Mouse (Mus musculus): ENCODE measurements around the gene Olfr694. TPM values are rescaled to one million over a fixed set of nuclear protein-coding genes. Genes with fewer than 3 reads are reported as not detected.

Gene Olfr694
- polyA plus RNA-seq, 1 experiment from 2014 or later, result not detected

DNA sequence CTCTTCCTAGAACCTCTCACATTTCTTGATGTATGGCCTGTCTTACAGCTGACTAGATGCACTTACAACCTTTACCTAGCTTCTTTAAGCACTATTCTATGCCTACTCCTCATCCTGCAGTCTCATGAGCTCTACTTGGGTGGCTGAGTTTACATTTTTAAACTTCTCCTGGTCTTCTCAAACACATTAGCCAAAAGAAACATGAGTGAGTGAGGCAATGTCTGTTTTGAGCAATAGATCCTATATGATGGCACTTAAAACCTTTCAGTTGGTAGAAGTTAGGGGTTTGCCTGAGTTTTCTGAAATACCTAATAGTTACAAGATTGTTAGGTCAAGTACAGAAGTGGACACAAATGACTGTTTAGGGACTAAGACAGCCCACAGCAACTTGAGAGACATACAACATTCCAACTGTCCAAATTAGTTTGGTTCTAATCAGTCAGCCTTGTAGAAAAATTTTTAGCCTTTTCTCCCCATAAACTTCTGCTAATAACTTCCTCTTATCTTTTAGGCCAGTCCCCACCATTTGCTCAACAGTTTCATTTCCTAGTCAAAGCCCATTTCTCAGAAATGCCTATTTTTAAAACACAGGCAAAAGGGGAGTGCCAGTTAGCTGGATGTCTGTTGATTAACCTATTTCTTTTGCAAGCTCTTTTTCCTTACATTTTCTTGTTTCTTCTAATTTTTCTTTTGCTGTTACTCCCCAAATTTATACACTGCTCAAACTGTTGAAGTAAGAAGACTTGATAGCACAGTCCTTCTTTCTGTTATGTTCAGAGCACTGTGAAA, 39.9 kb downstream of the Olfr694 start:
- Histone ChIP-seq H3K9me3 (peaks cover 7% of the 10 kb centered on the region; the same call in 1 of the 2 replicates), H3K4me2 (no peak overlapping the region), H3K4me1 (no peaks in the 10 kb centered on the region), H3K4me3 (no peak overlapping the region), H3K27me3 (no peaks in the 10 kb centered on the region), H3K36me3 (no peaks in the 10 kb centered on the region), H3K27ac (no peak overlapping the region), H3K9ac (no peak overlapping the region)
- ATAC-seq (ENCODE audit: insufficient number of reproducible peaks, insufficient read depth, low FRiP score, low TSS enrichment, low read depth), result no peak

DNA sequence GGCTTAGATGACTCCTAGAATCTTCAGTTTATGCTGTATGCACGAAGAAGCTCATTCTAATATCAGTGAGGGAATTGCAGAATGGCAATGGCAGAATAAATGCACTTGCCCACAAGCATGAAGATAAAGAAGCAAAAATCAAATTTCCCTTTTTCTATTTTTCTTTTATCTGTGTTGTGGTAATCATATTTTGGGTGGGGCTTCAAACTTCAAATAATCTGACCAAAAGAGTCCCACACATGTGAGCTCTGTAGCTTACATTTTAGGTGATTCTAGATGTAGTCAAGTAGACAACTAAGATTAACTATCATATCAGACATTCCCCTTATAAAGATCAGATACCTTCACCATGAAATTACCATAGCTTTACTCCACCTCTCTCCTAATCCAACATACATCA, 41.8 kb downstream of the Olfr694 start:
- H3K9ac ChIP-seq, result no peak overlapping the region
- 0 out of 2 replicates have a peak, but pooled peaks cover 5% of the 10 kb centered on the region for H3K9me3 ChIP-seq
- no peak overlapping the region for H3K4me2 ChIP-seq
- ATAC-seq (ENCODE audit: insufficient number of reproducible peaks, insufficient read depth, low FRiP score, low TSS enrichment, low read depth), result no peak
- no peak overlapping the region for H3K4me3 ChIP-seq
- H3K36me3 ChIP-seq, result no peaks in the 10 kb centered on the region
- WGBS, result 76% methylated on average over 1 of the region's 1 CpGs
- no peaks in the 10 kb centered on the region for H3K27me3 ChIP-seq
- no peak overlapping the region for H3K27ac ChIP-seq
- H3K4me1 ChIP-seq, result no peaks in the 10 kb centered on the region

DNA sequence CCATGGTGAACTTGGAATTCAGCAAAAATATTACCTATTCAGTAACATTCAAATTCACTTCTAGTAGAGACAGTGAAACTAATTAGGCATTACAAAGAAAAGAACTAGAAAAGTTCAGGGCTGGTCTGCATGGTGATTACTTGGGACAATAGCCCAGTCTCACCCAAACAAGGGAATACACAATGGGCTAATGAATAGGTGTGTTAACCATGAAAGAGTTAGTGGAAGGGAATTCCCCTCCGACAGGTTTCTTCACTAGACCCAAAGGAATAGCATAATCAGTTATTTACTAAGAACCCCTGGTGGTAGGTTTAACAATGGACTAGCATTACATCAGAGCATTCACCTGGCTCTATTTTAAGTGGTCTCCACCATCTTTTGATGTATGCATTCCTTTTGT, 46.4 kb downstream of the Olfr694 start:
- 73% methylated on average over 1 of the region's 1 CpGs for WGBS
- no peak overlapping the region for H3K9ac ChIP-seq
- no peak overlapping the region for H3K4me3 ChIP-seq
- ATAC-seq (ENCODE audit: insufficient number of reproducible peaks, insufficient read depth, low FRiP score, low TSS enrichment, low read depth), result no peak
- H3K4me1 ChIP-seq, result no peaks in the 10 kb centered on the region
- no peak overlapping the region for H3K4me2 ChIP-seq
- H3K9me3 ChIP-seq, result no peaks in the 10 kb centered on the region
- no peaks in the 10 kb centered on the region for H3K27me3 ChIP-seq
- no peaks in the 10 kb centered on the region for H3K36me3 ChIP-seq
- no peak overlapping the region for H3K27ac ChIP-seq

DNA sequence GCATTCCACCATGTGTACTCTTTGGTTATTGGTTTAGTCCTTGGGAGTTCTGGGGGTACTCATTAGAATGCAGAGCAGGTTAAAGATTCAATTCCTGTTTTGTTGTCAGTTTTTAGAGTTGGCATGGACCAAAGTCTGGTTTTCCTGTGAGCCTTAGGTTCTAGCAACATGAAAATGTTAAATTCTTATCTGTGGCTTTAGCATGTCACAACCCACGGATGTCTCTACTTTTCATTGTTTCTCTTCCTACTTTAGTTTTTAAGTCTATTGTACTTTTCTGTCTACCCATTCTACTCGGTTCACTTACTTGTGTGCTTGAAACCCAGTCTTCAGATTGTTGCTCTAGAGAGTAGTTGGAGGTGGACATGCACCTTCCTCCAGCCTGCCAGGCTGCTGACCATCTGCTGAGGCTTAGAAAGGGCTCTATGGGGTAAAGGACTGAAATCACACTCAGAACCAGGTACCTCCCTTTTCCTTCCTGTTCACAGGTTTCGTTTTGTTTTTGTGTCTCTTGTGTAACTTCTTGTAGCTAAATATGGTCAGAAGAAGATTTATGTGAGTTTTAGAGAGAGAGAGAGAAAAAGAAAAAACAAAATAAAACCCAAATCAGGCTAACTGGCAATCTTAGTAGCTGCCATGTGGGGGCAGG, 47.3 kb downstream of the Olfr694 start:
- Histone ChIP-seq H3K4me1 (no peaks in the 10 kb centered on the region), H3K4me3 (no peak overlapping the region), H3K9ac (no peak overlapping the region), H3K27ac (no peak overlapping the region), H3K36me3 (no peaks in the 10 kb centered on the region), H3K9me3 (no peaks in the 10 kb centered on the region), H3K4me2 (no peak overlapping the region), H3K27me3 (no peaks in the 10 kb centered on the region)
- ATAC-seq (ENCODE audit: insufficient number of reproducible peaks, insufficient read depth, low FRiP score, low TSS enrichment, low read depth), result no peak
- WGBS, result 67% methylated on average over 3 of the region's 3 CpGs

DNA sequence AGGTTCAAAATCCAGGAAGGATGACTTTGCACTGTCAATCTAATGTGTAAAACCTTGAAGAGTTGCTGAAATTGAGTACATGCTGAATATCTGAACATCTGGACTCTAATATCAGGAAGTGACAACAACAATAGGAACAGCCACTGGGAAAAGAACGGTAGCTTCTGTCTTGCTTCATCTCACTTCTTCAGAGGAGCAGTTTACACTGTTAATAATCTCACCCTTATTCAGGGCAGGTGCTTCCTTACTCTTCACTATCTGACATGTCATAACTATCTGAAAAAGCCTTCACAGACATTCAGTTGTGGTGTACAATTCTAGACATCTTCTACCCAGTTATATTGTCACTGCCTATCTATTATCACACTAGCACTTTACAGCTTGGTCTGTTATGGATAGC, 50.8 kb downstream of the Olfr694 start:
- H3K4me1 ChIP-seq, result no peaks in the 10 kb centered on the region
- no peak for ATAC-seq (ENCODE audit: insufficient number of reproducible peaks, insufficient read depth, low FRiP score, low TSS enrichment, low read depth)
- WGBS, result 74% methylated on average over 1 of the region's 1 CpGs

DNA sequence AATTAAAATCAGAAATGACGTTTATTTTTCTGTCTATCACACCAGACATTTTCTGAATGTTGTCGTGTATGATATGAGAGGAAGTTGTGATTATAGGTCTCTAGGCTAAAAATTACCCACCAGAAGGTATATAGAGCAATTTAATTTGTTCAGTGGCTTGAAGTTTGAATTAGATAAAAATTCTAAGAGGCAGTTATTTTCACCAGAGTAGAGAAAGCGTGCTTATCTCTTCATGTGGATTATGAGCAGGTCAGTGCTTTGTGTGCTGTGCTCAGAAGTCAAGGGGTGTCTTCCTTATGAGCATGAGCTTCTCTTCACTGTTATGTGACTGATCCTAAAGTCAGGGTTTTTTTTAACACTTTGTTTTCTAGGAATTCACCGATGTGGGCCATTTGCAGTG, 56.1 kb downstream of the Olfr694 start:
- no peaks in the 10 kb centered on the region for H3K27me3 ChIP-seq
- H3K9ac ChIP-seq, result no peak overlapping the region
- no peaks in the 10 kb centered on the region for H3K4me1 ChIP-seq
- no peak overlapping the region for H3K4me2 ChIP-seq
- ATAC-seq (ENCODE audit: insufficient number of reproducible peaks, insufficient read depth, low FRiP score, low TSS enrichment, low read depth), result no peak
- no peaks in the 10 kb centered on the region for H3K36me3 ChIP-seq
- no peaks in the 10 kb centered on the region for H3K9me3 ChIP-seq
- whole genome bisulfite sequencing, result 86% methylated on average over 4 of the region's 4 CpGs
- no peak overlapping the region for H3K4me3 ChIP-seq
- H3K27ac ChIP-seq, result no peak overlapping the region

More for the DNA sequence above, 50.8 kb downstream of the Olfr694 start:
- Histone ChIP-seq H3K36me3 (no peaks in the 10 kb centered on the region), H3K9me3 (no peaks in the 10 kb centered on the region), H3K4me3 (no peak overlapping the region), H3K4me2 (no peak overlapping the region), H3K27ac (no peak overlapping the region), H3K27me3 (no peaks in the 10 kb centered on the region), H3K9ac (no peak overlapping the region)

Other genes with a start within 250 kb of the Olfr694 start
- gene Olfr693, start 11.2 kb downstream of the Olfr694 start, polyA plus RNA-seq (2015; fragmentation: Nextera tagmentation; extraction: Ambion mirVana), result not detected in 2 replicates
- gene Olfr695, start 24.6 kb upstream of the Olfr694 start, polyA plus RNA-seq (2015; fragmentation: Nextera tagmentation; extraction: Ambion mirVana), result not detected in 2 replicates
- not detected in 2 replicates for gene Olfr697, start 50.6 kb upstream of the Olfr694 start, polyA plus RNA-seq (2015; fragmentation: Nextera tagmentation; extraction: Ambion mirVana)
- gene Olfr698, start 63.6 kb upstream of the Olfr694 start, polyA plus RNA-seq (2015; fragmentation: Nextera tagmentation; extraction: Ambion mirVana), result not detected in 2 replicates
- gene Olfr699, start 101.4 kb upstream of the Olfr694 start, polyA plus RNA-seq (2015; fragmentation: Nextera tagmentation; extraction: Ambion mirVana), result not detected in 2 replicates
- not detected in 2 replicates for gene Olfr700, start 117.0 kb upstream of the Olfr694 start, polyA plus RNA-seq (2015; fragmentation: Nextera tagmentation; extraction: Ambion mirVana)
- not detected in 2 replicates for gene Olfr701, start 122.3 kb upstream of the Olfr694 start, polyA plus RNA-seq (2015; fragmentation: Nextera tagmentation; extraction: Ambion mirVana)
- not detected in 2 replicates for gene Olfr702, start 142.1 kb upstream of the Olfr694 start, polyA plus RNA-seq (2015; fragmentation: Nextera tagmentation; extraction: Ambion mirVana)
- gene Olfr703, start 151.5 kb upstream of the Olfr694 start, polyA plus RNA-seq (2015; fragmentation: Nextera tagmentation; extraction: Ambion mirVana), result not detected in 2 replicates
- not detected in 2 replicates for gene Olfr704, start 171.4 kb upstream of the Olfr694 start, polyA plus RNA-seq (2015; fragmentation: Nextera tagmentation; extraction: Ambion mirVana)
- not detected in 2 replicates for gene Olfr705, start 185.1 kb upstream of the Olfr694 start, polyA plus RNA-seq (2015; fragmentation: Nextera tagmentation; extraction: Ambion mirVana)
- gene Olfr706, start 196.3 kb upstream of the Olfr694 start, polyA plus RNA-seq (2015; fragmentation: Nextera tagmentation; extraction: Ambion mirVana), result not detected in 2 replicates
- not detected in 2 replicates for gene Olfr707, start 209.4 kb upstream of the Olfr694 start, polyA plus RNA-seq (2015; fragmentation: Nextera tagmentation; extraction: Ambion mirVana)
- not detected in 2 replicates for gene Olfr1532-ps1, start 216.2 kb upstream of the Olfr694 start, polyA plus RNA-seq (2015; fragmentation: Nextera tagmentation; extraction: Ambion mirVana)
- not detected in 2 replicates for gene Olfr709-ps1, start 240.4 kb upstream of the Olfr694 start, polyA plus RNA-seq (2015; fragmentation: Nextera tagmentation; extraction: Ambion mirVana)

Data from embryonic facial prominence, embryonic 13.5 days (tissue).